Mouse (Mus musculus): ENCODE measurements around the gene Dcpp1. TPM values are rescaled to one million over a fixed set of nuclear protein-coding genes. Genes with fewer than 3 reads are reported as not detected.
"Not testable (repeated sequence)": the region's sequence is repeated elsewhere in the genome, so short reads cannot be mapped to it uniquely, and the experiment has no call there.

Gene Dcpp1
- polyA plus RNA-seq, 1 experiment = not detected

DNA sequence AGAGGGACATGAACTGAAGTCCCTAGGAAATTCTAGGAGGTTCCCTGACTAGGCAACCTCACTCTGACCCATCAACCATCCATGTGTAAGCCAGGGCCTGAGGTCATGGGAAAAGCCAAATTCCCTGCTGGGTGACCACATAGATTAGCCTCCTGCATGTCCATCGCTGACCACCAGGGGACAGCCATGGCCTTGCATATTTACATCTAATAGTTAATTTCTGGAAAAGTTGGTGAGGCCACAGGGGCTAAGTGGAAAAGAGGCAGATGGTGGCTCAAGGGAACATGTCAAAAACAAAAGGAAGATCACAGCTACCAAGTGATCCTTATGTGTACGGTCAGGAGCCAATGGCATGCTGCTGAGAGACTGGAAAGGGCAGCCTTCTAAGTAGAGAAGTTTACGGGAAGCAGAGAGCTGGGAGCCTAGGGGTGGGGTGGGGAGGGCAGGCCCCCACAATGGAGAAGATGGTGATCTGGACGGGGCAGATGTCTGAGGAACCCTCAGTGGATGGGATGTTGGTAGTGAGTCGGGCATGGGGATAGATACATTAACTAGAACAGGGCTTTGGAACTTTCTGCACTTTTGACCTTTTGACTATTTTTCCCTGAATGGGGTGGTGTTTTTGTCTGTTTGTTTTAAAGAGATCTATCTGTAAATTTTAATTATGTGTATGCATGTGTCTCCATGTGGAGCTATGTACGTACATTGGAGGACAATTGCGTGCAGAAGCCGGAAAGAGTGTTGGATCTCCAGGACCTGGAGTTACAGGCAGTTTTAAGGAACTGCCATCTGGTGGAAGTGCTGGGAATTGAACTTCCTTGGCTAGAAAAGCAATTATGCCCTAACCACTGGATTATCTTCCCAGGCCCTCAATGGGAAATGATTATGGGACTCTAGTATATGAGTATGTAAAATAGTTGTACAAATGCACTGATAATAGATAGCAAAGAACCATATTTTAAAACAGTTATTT is 6.5 kb upstream of the Dcpp1 start:
- WGBS = 53% methylated on average over 8 of the region's 8 CpGs
- H3K4me3 ChIP-seq (replicated peaks; ENCODE audit: control insufficient read depth, low read depth, low read length) = no peak overlapping the region
- no peak overlapping the region for H3K27ac ChIP-seq (ENCODE audit: control insufficient read depth, insufficient read depth, low read depth, low read length, poor library complexity)
- no peak for TF ChIP-seq POLR2A (IDR thresholded peaks at IDR 0.05; ENCODE audit: borderline replicate concordance, control insufficient read depth, low read depth, low read length)
- peak; percentile 48; the same call in 1 of the 2 replicates for TF ChIP-seq CTCF (IDR thresholded peaks at IDR 0.05; ENCODE audit: control insufficient read depth, insufficient read depth, low read length)
- H3K4me1 ChIP-seq (ENCODE audit: control insufficient read depth, insufficient read depth, low read length) = no peaks in the 10 kb centered on the region; the same call in 1 of the 2 replicates

DNA sequence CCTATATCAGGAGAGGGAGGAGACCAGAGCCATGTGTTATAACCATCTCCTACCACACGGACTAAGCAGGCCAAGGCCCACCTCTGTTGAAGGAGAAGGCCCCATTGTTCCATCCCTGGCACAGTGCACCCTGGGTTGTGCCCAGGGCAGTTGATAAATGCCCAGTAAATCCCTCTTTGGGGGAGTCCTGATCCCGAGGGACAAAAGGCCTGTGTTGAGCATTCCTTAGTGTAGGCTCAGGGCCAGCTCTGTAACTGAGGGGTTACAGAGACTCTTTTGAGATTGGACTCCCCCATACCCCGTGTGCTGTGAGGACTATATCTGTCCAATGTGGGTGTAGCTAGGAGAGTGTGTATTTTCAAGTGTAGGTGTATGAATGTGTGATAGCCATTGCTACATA is 3.9 kb upstream of the Dcpp1 start:
- 61% methylated on average over 3 of the region's 3 CpGs for WGBS
- Histone ChIP-seq H3K4me3 (replicated peaks; ENCODE audit: control insufficient read depth, low read depth, low read length) (no peak overlapping the region), H3K4me1 (ENCODE audit: control insufficient read depth, insufficient read depth, low read length) (no peaks in the 10 kb centered on the region), H3K27ac (ENCODE audit: control insufficient read depth, insufficient read depth, low read depth, low read length, poor library complexity) (no peak overlapping the region)
- TF ChIP-seq CTCF (IDR thresholded peaks at IDR 0.05; ENCODE audit: control insufficient read depth, insufficient read depth, low read length) (no peak), POLR2A (IDR thresholded peaks at IDR 0.05; ENCODE audit: borderline replicate concordance, control insufficient read depth, low read depth, low read length) (no peak)

DNA sequence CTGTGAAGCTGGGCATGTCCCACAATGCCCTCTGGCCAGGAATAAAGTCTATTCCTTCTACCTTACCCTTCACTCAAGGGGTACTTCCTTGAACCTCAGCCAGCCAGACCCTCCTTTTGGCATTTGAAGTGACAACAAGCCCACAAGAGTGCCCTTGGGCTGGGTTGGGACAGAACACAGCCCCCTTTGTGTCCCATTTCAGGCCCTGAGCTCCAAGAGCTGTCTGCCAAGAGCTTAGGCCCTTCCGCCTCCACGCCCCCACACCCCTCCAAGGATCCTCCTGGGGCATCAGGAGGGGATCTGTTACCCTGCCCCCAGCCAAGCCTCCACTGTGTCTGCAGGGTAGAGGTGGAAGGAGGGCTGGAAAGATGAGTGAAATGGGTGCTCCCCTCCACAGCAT is 3.5 kb upstream of the Dcpp1 start:
- TF ChIP-seq POLR2A (IDR thresholded peaks at IDR 0.05; ENCODE audit: borderline replicate concordance, control insufficient read depth, low read depth, low read length) = no peak
- TF ChIP-seq CTCF (IDR thresholded peaks at IDR 0.05; ENCODE audit: control insufficient read depth, insufficient read depth, low read length) = no peak
- H3K4me3 ChIP-seq (replicated peaks; ENCODE audit: control insufficient read depth, low read depth, low read length) = no peak overlapping the region
- no peaks in the 10 kb centered on the region for H3K4me1 ChIP-seq (ENCODE audit: control insufficient read depth, insufficient read depth, low read length)
- WGBS = 90% methylated on average over 2 of the region's 2 CpGs
- no peak overlapping the region for H3K27ac ChIP-seq (ENCODE audit: control insufficient read depth, insufficient read depth, low read depth, low read length, poor library complexity)

DNA sequence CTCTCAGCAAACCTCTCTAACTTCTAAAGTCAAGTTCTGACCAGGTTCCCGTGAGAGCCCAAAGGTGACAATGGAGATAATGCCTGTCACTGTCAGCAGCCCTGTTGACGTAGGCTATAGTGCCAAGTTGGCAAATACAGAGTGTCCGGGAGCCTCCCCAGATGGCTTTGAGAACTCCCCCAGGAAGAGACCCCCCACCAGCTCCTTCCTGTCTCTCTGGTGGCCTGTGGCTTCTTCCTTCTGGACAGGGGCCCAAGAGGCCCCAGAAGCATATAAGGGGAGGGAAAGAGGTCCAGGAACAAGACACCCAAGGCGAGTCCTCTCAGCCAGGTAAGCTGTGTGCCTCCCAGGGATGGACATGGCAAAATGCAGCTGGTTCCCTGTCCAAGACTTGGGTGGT is 36.5 kb downstream of the Dcpp1 start, which contains the start of gene Dcpp3:
Gene Dcpp3, plus strand, starts transcription at position 301 of the 400 bp plus-strand sequence.
- not testable (repeated sequence) for H3K4me3 ChIP-seq (replicated peaks; ENCODE audit: control insufficient read depth, low read depth, low read length); H3K27ac ChIP-seq (ENCODE audit: control insufficient read depth, insufficient read depth, low read depth, low read length, poor library complexity); H3K4me1 ChIP-seq (ENCODE audit: control insufficient read depth, insufficient read depth, low read length)
- WGBS = 29% methylated on average over 4 of the region's 4 CpGs

DNA sequence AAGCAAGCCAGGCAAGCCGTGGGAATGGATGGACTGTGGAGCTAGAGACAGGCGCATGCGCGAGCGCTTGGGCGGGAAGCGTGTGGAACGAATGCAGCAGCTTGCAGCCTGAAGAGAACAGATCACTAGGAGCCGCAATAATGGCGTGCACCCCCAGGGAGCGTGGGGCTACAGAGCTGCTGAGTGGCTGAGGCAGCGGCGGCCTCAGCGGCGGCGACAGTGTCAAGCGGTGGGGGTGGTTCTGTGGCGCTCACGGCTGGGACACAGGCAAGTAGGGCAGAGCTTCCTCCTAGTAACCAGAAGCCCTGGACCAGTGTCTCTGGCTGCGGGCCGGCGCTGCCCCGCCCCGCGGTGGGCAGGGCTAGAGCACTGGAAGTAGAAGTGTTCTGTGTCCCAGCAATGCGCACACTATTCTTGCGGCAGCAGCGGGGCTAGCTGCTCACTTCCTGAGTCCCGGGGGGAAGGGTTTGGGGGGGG is 43.9 kb downstream of the Dcpp1 start:
- Histone ChIP-seq H3K27ac (ENCODE audit: control insufficient read depth, insufficient read depth, low read depth, low read length, poor library complexity) (peak overlapping the region; percentile 51; the same call in 1 of the 2 replicates), H3K4me3 (replicated peaks; ENCODE audit: control insufficient read depth, low read depth, low read length) (peak overlapping the region; percentile 65), H3K4me1 (ENCODE audit: control insufficient read depth, insufficient read depth, low read length) (no peaks in the 10 kb centered on the region)
- under 1% methylated on average over 29 of the region's 29 CpGs for WGBS
- TF ChIP-seq POLR2A (IDR thresholded peaks at IDR 0.05; ENCODE audit: borderline replicate concordance, control insufficient read depth, low read depth, low read length) = peak; percentile 55; the same call in 1 of the 2 replicates
- TF ChIP-seq CTCF (IDR thresholded peaks at IDR 0.05; ENCODE audit: control insufficient read depth, insufficient read depth, low read length) = no peak

DNA sequence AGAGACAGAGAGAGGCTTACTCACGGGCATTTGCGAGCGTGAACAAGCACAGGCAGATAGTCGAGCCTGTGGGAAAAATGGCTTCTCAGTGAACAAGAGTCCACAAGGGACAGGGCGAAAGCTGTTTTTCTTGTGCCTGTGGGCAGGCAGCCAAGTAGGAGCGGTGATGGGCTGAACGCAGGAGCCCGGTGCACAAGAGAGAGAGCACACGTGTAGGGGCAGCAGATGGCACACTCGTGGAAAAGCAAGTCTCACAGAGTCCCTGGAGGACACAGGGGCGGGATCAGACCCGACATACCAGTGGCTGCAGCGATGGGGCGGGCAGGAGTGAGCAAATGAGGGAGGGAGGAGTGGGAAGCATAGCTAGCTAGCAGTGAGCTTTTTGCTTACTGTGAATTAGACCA is 44.4 kb downstream of the Dcpp1 start:
- Histone ChIP-seq H3K27ac (ENCODE audit: control insufficient read depth, insufficient read depth, low read depth, low read length, poor library complexity) (no peak overlapping the region), H3K4me3 (replicated peaks; ENCODE audit: control insufficient read depth, low read depth, low read length) (peak overlapping the region; percentile 59), H3K4me1 (ENCODE audit: control insufficient read depth, insufficient read depth, low read length) (no peaks in the 10 kb centered on the region)
- WGBS = under 1% methylated on average over 14 of the region's 14 CpGs
- TF ChIP-seq POLR2A (IDR thresholded peaks at IDR 0.05; ENCODE audit: borderline replicate concordance, control insufficient read depth, low read depth, low read length) = no peak
- TF ChIP-seq CTCF (IDR thresholded peaks at IDR 0.05; ENCODE audit: control insufficient read depth, insufficient read depth, low read length) = no peak

DNA sequence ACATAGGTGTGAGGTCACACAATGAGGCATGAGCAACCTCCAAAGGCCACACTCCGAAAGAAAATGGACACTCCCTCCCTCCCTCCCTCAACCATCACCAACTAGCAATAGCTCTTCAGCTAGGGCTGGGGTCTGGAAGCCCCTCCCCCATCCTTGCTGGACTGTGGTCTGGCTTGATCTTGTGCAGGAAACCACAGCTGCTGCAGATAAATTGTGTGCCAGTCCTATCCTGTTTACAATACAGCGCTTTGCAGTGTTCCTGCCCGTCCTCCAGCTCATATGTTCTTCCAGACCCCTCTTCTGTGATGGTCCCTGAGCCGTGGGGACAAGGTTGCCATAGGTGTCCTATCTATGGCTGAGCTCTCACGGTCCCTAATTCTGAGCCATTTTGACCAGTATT is 50.5 kb downstream of the Dcpp1 start:
- TF ChIP-seq POLR2A (IDR thresholded peaks at IDR 0.05; ENCODE audit: borderline replicate concordance, control insufficient read depth, low read depth, low read length) = no peak
- no peak for TF ChIP-seq CTCF (IDR thresholded peaks at IDR 0.05; ENCODE audit: control insufficient read depth, insufficient read depth, low read length)
- H3K4me1 ChIP-seq (ENCODE audit: control insufficient read depth, insufficient read depth, low read length) = no peaks in the 10 kb centered on the region
- no peak overlapping the region for H3K27ac ChIP-seq (ENCODE audit: control insufficient read depth, insufficient read depth, low read depth, low read length, poor library complexity)
- WGBS = 32% methylated on average over 5 of the region's 5 CpGs
- H3K4me3 ChIP-seq (replicated peaks; ENCODE audit: control insufficient read depth, low read depth, low read length) = no peak overlapping the region

Other genes with a start within 250 kb of the Dcpp1 start
- 4.8 and 18.0 TPM in 2 replicates for gene Mmp25, start 235.6 kb upstream of the Dcpp1 start, polyA plus RNA-seq (2011; ENCODE audit: insufficient read depth, insufficient read length, low replicate concordance, missing spikeins)
- 0.66 and 2.2 TPM in 2 replicates for gene Bicdl2, start 220.4 kb upstream of the Dcpp1 start, polyA plus RNA-seq (2011; ENCODE audit: insufficient read depth, insufficient read length, low replicate concordance, missing spikeins)
- 28.3 and 54.3 TPM in 2 replicates for gene Hcfc1r1, start 207.3 kb upstream of the Dcpp1 start, polyA plus RNA-seq (2011; ENCODE audit: insufficient read depth, insufficient read length, low replicate concordance, missing spikeins)
- gene Thoc6, start 207.0 kb upstream of the Dcpp1 start, polyA plus RNA-seq (2011; ENCODE audit: insufficient read depth, insufficient read length, low replicate concordance, missing spikeins) = 15.1 and 27.9 TPM in 2 replicates
- 18.0 TPM in 1 of 2 replicates, not detected in the other for gene Tnfrsf12a, start 203.4 kb upstream of the Dcpp1 start, polyA plus RNA-seq (2011; ENCODE audit: insufficient read depth, insufficient read length, low replicate concordance, missing spikeins)
- gene Cldn6, start 201.6 kb upstream of the Dcpp1 start, polyA plus RNA-seq (2011; ENCODE audit: insufficient read depth, insufficient read length, low replicate concordance, missing spikeins) = 4.2 TPM in 1 of 2 replicates, not detected in the other
- gene Cldn9, start 196.8 kb upstream of the Dcpp1 start, polyA plus RNA-seq (2011; ENCODE audit: insufficient read depth, insufficient read length, low replicate concordance, missing spikeins) = not detected in 2 replicates
- gene 1520401A03Rik, start 158.1 kb upstream of the Dcpp1 start, polyA plus RNA-seq (2011; ENCODE audit: insufficient read depth, insufficient read length, low replicate concordance, missing spikeins) = 0.90 and 3.5 TPM in 2 replicates
- 48.5 and 85.5 TPM in 2 replicates for gene Pkmyt1, start 154.5 kb upstream of the Dcpp1 start, polyA plus RNA-seq (2011; ENCODE audit: insufficient read depth, insufficient read length, low replicate concordance, missing spikeins)
- gene Paqr4, start 140.0 kb upstream of the Dcpp1 start, polyA plus RNA-seq (2011; ENCODE audit: insufficient read depth, insufficient read length, low replicate concordance, missing spikeins) = 6.4 and 8.1 TPM in 2 replicates
- gene Kremen2, start 135.0 kb upstream of the Dcpp1 start, polyA plus RNA-seq (2011; ENCODE audit: insufficient read depth, insufficient read length, low replicate concordance, missing spikeins) = not detected in 2 replicates
- 5.5 and 11.2 TPM in 2 replicates for gene Flywch1, start 109.3 kb upstream of the Dcpp1 start, polyA plus RNA-seq (2011; ENCODE audit: insufficient read depth, insufficient read length, low replicate concordance, missing spikeins)
- not detected in 2 replicates for gene Flywch2, start 94.8 kb upstream of the Dcpp1 start, polyA plus RNA-seq (2011; ENCODE audit: insufficient read depth, insufficient read length, low replicate concordance, missing spikeins)
- gene Srrm2, start 90.3 kb upstream of the Dcpp1 start, polyA plus RNA-seq (2011; ENCODE audit: insufficient read depth, insufficient read length, low replicate concordance, missing spikeins) = 328 and 487 TPM in 2 replicates
- gene Elob, start 51.7 kb upstream of the Dcpp1 start, polyA plus RNA-seq (2011; ENCODE audit: insufficient read depth, insufficient read length, low replicate concordance, missing spikeins) = 185 and 239 TPM in 2 replicates
- not detected in 2 replicates for gene Prss33, start 44.8 kb upstream of the Dcpp1 start, polyA plus RNA-seq (2011; ENCODE audit: insufficient read depth, insufficient read length, low replicate concordance, missing spikeins)
- gene Prss32, start 37.0 kb upstream of the Dcpp1 start, polyA plus RNA-seq (2011; ENCODE audit: insufficient read depth, insufficient read length, low replicate concordance, missing spikeins) = not detected in 2 replicates
- gene Prss41, start 36.7 kb upstream of the Dcpp1 start, polyA plus RNA-seq (2011; ENCODE audit: insufficient read depth, insufficient read length, low replicate concordance, missing spikeins) = not detected in 2 replicates
- not detected in 2 replicates for gene Prss21, start 12.8 kb upstream of the Dcpp1 start, polyA plus RNA-seq (2011; ENCODE audit: insufficient read depth, insufficient read length, low replicate concordance, missing spikeins)
- not detected in 2 replicates for gene Dcpp2, start within 50 bp of the Dcpp1 start, polyA plus RNA-seq (2011; ENCODE audit: insufficient read depth, insufficient read length, low replicate concordance, missing spikeins)
- gene Dcpp3, start 36.6 kb downstream of the Dcpp1 start, polyA plus RNA-seq (2011; ENCODE audit: insufficient read depth, insufficient read length, low replicate concordance, missing spikeins) = not detected in 2 replicates
- not detected in 2 replicates for gene Sbp, start 60.8 kb downstream of the Dcpp1 start, polyA plus RNA-seq (2011; ENCODE audit: insufficient read depth, insufficient read length, low replicate concordance, missing spikeins)
- not detected in 2 replicates for gene Sbpl, start 74.4 kb downstream of the Dcpp1 start, polyA plus RNA-seq (2011; ENCODE audit: insufficient read depth, insufficient read length, low replicate concordance, missing spikeins)
- 6.8 TPM in 1 of 2 replicates, not detected in the other for gene Prss30, start 99.7 kb downstream of the Dcpp1 start, polyA plus RNA-seq (2011; ENCODE audit: insufficient read depth, insufficient read length, low replicate concordance, missing spikeins)
- not detected in 2 replicates for gene Prss22, start 117.2 kb downstream of the Dcpp1 start, polyA plus RNA-seq (2011; ENCODE audit: insufficient read depth, insufficient read length, low replicate concordance, missing spikeins)
- not detected in 2 replicates for gene Prss27, start 157.3 kb downstream of the Dcpp1 start, polyA plus RNA-seq (2011; ENCODE audit: insufficient read depth, insufficient read length, low replicate concordance, missing spikeins)
- gene Kctd5, start 192.6 kb downstream of the Dcpp1 start, polyA plus RNA-seq (2011; ENCODE audit: insufficient read depth, insufficient read length, low replicate concordance, missing spikeins) = 11.4 and 13.6 TPM in 2 replicates